Mouse (Mus musculus) thymus, postnatal 36 days (tissue): ENCODE results near the gene Gtf3a.

Source experiments
- DNase-seq, 2 experiments: peaks; one replicate each; pipeline ENCODE4 v3.0.0; 2022; ENCODE audit warnings: mixed read lengths in 2 of 2

Gene Gtf3a

DNA sequence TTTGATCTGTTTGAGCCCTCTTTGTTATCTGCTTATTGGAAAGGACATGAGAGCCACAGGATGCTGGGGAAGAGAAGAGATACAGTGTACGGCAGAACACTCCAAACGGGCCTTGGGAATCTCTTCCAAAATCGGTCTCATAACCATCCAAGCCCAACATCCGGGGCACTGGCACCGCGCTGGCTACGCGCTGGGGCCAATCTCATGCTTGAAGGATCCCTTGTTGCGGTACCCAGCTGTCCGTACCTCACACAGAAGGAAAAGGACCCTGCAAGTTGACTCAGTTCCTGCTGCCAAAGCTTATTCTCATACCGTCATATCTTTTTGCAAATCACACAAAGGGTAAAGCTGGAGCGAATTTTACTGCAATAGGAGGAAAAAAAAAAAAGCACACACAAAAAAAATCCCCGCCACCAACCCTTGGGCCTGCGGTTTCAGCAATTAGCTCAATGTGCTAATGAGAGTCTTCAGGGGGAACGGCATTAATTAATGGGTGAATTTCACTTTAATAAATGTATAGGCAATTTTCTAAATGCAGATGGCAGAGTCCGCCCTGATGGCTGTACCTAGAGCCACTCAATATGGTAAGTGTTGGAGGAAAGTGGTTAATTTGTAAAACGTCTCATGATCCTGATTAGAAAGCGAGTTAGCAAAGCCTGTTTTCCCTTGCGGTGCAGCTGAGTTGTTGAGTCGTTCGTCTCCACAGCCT lies 37.4 kb downstream of the Gtf3a start:
- no peak for DNase-seq

DNA sequence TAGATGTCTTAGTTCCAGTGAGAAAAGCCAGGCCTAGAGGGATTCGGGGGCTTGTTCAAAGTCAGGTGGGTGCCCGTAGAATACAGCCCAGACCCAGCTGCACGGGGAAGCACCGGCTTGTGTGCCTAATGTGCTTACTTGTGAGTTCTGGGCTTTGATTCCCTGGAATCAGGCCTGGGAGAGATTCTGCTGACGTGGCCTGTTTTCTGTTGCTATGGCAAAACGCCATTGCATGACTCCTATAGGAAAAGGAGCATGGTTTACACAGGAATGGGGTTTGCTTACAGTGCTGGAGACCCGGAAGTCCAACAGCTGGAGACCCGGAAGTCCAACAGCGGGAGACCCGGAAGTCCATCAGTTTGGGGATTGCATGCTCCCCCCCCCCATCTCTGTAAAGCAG lies 39.1 kb downstream of the Gtf3a start:
- DNase-seq: no peak

DNA sequence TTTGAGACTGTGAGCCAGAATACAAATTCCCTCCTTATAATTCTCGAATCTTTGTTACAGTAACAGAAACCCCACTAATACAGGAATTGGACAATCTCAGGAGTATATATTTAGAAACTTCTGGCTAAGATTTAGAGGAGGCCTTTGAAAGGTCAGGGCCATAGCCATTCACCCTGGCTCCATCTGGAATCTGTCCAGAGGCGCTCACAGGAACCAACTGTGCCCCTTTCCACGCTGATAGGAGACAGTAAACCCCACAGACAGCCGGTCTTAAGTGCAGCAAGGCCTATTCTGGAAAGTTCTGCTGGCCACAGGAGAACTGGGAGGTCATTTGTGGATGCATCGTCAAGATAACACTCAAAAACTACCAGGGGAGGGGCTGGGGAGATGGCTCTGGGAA lies 40.6 kb downstream of the Gtf3a start:
- DNase-seq: no peak

DNA sequence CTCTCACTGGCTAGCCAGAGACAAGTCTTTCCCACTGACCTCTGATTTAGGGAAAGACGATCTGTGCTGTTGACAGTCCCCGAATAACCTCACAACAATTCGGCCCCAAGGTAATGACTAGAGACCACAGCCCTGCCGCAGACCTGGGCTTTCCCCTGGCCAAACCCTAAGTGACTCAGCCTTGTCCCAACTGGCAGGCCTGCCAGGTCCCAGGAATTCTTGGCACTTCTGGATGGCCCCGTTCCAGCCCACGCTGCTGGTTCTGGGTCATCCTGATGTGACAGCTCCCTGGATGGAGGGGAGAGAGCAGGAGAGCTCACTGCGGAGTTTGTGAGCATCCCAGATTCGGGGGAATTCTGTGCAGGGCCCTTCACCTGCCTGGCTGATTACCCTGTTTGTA lies 45.1 kb downstream of the Gtf3a start:
- DNase-seq: no peak

DNA sequence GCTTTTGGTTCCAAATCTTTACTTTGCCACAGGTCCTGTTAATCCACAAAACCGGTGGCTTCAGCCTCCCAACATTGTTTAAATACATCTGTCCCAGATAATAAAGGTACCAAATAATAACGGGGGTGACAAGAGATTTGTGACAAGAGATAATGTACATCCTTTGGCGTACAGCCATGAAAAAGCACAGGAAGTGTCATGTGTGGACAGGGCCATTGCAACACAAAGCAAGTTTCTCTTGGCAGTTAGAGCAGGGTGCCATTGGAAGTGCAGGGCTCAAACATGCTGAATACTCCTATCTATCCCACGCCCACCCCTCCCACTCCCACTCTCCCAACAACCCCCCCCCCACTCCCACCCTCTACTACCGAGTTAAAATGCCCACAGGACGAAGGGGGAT lies 46.5 kb downstream of the Gtf3a start:
- no peak for DNase-seq

DNA sequence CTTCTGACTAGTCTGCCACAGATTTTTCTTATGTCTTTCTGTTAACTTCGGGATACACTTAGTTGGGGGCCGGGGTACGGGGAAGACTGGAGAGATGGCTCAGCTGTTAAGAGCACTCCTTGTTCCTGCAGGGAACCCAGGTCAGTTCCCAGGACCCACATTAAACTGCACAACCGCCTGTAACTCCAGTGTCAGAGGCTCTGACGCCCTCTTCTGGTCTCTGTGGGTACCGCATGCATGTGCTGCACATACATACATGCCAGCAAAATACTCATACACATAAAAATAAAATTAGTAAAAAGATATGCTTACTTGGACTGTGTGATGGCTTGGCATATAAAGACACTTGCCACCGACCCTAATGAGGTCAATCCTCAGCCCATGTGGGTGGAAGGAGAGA lies 48.4 kb downstream of the Gtf3a start:
- DNase-seq: no peak

DNA sequence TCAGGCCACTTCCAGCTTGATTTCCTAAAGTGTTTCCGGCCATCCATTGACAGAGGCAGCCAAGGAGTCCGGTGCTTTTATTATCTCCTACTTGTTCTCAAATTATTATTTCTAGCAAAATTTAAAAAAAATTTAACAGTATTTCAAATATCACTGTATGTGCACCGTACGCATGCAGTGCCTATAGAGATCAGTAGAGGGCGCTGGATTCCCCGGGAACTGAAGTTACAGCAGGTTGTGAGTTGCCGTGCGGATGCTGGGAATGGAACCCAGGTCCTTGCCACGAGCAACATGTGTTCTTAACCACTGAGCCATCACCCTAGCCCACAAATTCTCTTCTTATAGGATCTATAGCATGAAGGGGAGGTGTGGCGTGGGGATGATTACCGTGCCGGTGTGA lies 50.3 kb downstream of the Gtf3a start:
- no peak for DNase-seq

DNA sequence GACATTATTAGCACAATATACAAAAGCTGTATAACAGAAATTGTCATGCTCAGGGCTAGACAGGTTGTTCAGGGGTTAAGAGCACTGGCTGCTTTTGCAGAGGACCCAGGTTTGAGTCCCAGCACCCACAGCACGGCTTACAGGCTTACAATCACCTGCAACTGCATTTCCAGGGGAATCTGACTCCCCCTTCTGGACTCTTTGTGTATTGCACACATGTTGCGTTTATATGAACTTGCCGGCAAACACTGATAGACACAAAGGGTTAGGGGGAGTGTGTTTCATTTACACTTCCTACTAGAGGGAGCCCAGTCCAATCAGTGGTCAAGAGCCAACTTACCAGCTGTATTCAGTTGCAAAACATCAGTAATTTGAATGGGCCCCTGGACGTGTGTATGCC lies 52.9 kb downstream of the Gtf3a start:
- DNase-seq: no peak

DNA sequence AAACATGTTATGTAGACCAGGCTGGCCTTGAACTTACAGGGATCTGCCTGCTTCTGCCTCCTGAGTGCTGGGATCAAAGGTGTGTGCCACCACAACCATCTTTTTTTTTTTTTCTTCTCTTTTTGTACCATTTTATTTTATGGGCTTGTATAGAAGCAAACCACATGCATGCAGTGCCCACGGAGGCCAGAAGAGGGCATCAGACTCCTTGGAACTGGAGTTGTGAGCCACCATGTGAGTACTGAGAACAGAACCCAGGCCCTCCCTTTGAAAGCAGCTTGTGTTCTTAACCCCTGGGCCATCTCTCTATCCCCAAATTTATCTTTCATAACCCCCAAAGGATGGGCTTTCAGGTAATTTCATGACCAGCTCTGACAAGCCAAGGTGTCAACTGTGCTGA lies 54.8 kb downstream of the Gtf3a start:
- DNase-seq: no peak
